8 mouse cellular contexts compared by ENCODE assay signal in the genomic region with DNA sequence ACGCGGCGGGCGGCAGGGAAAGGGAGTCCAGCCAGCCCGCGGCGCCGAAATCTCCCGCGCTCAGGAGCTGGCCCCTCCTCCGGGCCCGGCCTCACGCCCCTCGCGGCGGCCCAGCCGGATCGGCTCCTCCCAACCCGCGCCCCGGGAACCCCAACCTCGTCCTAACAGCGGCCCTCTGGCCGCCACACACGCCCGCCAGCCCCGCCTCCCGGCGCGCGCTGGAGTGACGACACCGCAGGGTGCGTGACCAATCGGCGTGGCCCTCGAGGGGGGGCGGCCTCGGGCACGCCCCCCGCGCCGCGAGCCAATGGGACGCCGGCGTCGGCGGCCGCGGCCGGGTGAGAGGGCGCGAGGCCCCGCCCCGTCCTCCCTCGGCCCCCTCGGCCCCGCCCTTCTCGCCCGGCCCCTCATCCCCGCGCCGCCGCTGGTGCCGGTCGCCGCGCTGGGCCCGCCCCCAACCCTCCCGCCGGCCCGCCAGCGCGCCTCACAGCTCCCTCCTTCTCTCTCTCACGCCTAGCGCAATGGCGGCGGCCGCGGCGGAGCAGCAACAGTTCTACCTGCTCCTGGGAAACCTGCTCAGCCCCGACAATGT. TPM values are rescaled to one million over a fixed set of nuclear protein-coding genes. Genes with fewer than 3 reads are reported as not detected.
A peak's percentile ranks its signal among the peaks of the same experiment; 100 is the strongest.
DNase-seq lines count a peak whose midpoint lies in the region; ATAC-seq lines count a peak whose summit lies in the region.

A gene (plus strand): TSS at position 492 of the 592 bp plus-strand sequence.

- H3K27ac ChIP-seq in brown adipose tissue, adult 24 weeks (replicated peaks; ENCODE audit: low read depth, low read length): peak within 1 kb of the TSS; percentile 79
- H3K27ac ChIP-seq in heart, embryonic 14.5 days (replicated peaks in 1 of 2; ENCODE audit: control insufficient read depth in 1 of 2, insufficient read depth in 1 of 2, low read depth in 2 of 2, low read length in 2 of 2): peak within 1 kb of the TSS; percentile 92 to 94
- H3K27ac ChIP-seq in liver, embryonic 13.5 days: peak within 1 kb of the TSS; percentile 84
- peak within 1 kb of the TSS; percentile 96 for H3K27ac ChIP-seq in stomach, embryonic 16.5 days (ENCODE audit: low read length)

- WGBS in heart, embryonic 14.5 days: under 1% methylated on average over 44 of the region's 83 CpGs
- WGBS in liver, embryonic 13.5 days (ENCODE audit: insufficient replicate concordance): under 1% methylated on average over 55 of the region's 83 CpGs
- under 1% methylated on average over 61 of the region's 83 CpGs for WGBS in stomach, embryonic 16.5 days

- H3K4me2 ChIP-seq in heart, embryonic 14.5 days (ENCODE audit: low read length): peak within 1 kb of the TSS; percentile 93
- peak within 1 kb of the TSS; percentile 92 for H3K4me2 ChIP-seq in liver, embryonic 13.5 days
- H3K4me2 ChIP-seq in stomach, embryonic 16.5 days (ENCODE audit: low read depth, low read length): peak within 1 kb of the TSS; percentile 96

- peak; percentile 98 for ATAC-seq in heart, embryonic 14.5 days (ENCODE audit: insufficient number of reproducible peaks, insufficient read depth, low FRiP score, low read depth)
- ATAC-seq in liver, embryonic 13.5 days (ENCODE audit: low read depth): peak; percentile 96
- peak; percentile 98 for ATAC-seq in stomach, embryonic 16.5 days (ENCODE audit: insufficient read depth, low FRiP score)

- peak; percentile 97 for DNase-seq in CD4-positive, CD25-positive, alpha-beta regulatory T cell, adult 2 months (ENCODE audit: low read depth, low spot score)
- DNase-seq in fibroblast of lung, adult 2 months (ENCODE audit: low read depth): peak; percentile 82
- DNase-seq in kidney, postnatal 14 days: peak; percentile 98
- DNase-seq in liver, embryonic 13.5 days: peak; percentile 94
- peak; percentile 97 for DNase-seq in neural tube, embryonic 10.5 days (ENCODE audit: extremely low spot score, low spot score)

- H3K9ac ChIP-seq in heart, embryonic 14.5 days (ENCODE audit: low read length): peak within 1 kb of the TSS; percentile 94
- H3K9ac ChIP-seq in liver, embryonic 13.5 days: peak within 1 kb of the TSS; percentile 91
- peak within 1 kb of the TSS; percentile 93 for H3K9ac ChIP-seq in stomach, embryonic 16.5 days (ENCODE audit: low read length)

- H3K9me3 ChIP-seq in heart, embryonic 14.5 days (ENCODE audit: control insufficient read depth, low read length): no peaks in the 10 kb centered on the region
- no peaks in the 10 kb centered on the region for H3K9me3 ChIP-seq in liver, embryonic 13.5 days (replicated peaks)
- H3K9me3 ChIP-seq in stomach, embryonic 16.5 days (replicated peaks; ENCODE audit: control insufficient read depth, low read length): no peaks in the 10 kb centered on the region

- no peaks in the 10 kb centered on the region; the same call in 1 of the 2 replicates for H3K4me1 ChIP-seq in brown adipose tissue, adult 24 weeks (ENCODE audit: control insufficient read depth, insufficient read depth, insufficient read length, low read length)
- peaks cover 2 to 12% of the 10 kb centered on the region in 2 experiments; a peak in 3 of 4 replicates for H3K4me1 ChIP-seq in heart, embryonic 14.5 days (ENCODE audit: control insufficient read depth in 2 of 2, insufficient read depth in 2 of 2, low read length in 2 of 2)
- H3K4me1 ChIP-seq in liver, embryonic 13.5 days (replicated peaks): peaks cover 29% of the 10 kb centered on the region
- peaks cover 6% of the 10 kb centered on the region for H3K4me1 ChIP-seq in stomach, embryonic 16.5 days (ENCODE audit: control insufficient read depth, insufficient read depth, low read length)

- H3K36me3 ChIP-seq in heart, embryonic 14.5 days (ENCODE audit: control insufficient read depth, insufficient read depth, low read length): no peaks in the 10 kb centered on the region
- H3K36me3 ChIP-seq in liver, embryonic 13.5 days: no peaks in the 10 kb centered on the region
- no peaks in the 10 kb centered on the region for H3K36me3 ChIP-seq in stomach, embryonic 16.5 days (ENCODE audit: control insufficient read depth, insufficient read depth, low read length)

- H3K27me3 ChIP-seq in heart, embryonic 14.5 days (ENCODE audit: control insufficient read depth, insufficient read depth, low read length): no peaks in the 10 kb centered on the region
- H3K27me3 ChIP-seq in liver, embryonic 13.5 days: no peaks in the 10 kb centered on the region
- H3K27me3 ChIP-seq in stomach, embryonic 16.5 days (ENCODE audit: control insufficient read depth, insufficient read depth, low read length): no peaks in the 10 kb centered on the region

- H3K4me3 ChIP-seq in brown adipose tissue, adult 24 weeks (ENCODE audit: insufficient read depth, low read depth, low read length): peak within 1 kb of the TSS; percentile 97
- peak within 1 kb of the TSS; percentile 83 to 97 for H3K4me3 ChIP-seq in heart, embryonic 14.5 days (ENCODE audit: control insufficient read depth in 1 of 2, insufficient read depth in 1 of 2, low read depth in 1 of 2, low read length in 2 of 2)
- H3K4me3 ChIP-seq in liver, embryonic 13.5 days (replicated peaks): peak within 1 kb of the TSS; percentile 88
- peak within 1 kb of the TSS; percentile 93 for H3K4me3 ChIP-seq in stomach, embryonic 16.5 days (replicated peaks; ENCODE audit: low read length)

RNA-seq across cellular contexts. Expression of the gene that starts here (rescaled TPM):
- polyA plus RNA-seq in brown adipose tissue, adult 24 weeks (2012; ENCODE audit: insufficient read depth, insufficient read length, missing spikeins): 26.8 and 27.1 TPM in 2 replicates
- polyA plus RNA-seq in heart, embryonic 14.5 days (2014; fragmentation: Nextera tagmentation; extraction: Ambion mirVana): 82.2 and 83.9 TPM in 2 replicates
- polyA plus RNA-seq in liver, embryonic 13.5 days (2015; fragmentation: Nextera tagmentation; extraction: Ambion mirVana): 57.3 and 71.1 TPM in 2 replicates
- polyA plus RNA-seq in stomach, embryonic 16.5 days (2015; fragmentation: Nextera tagmentation; extraction: Ambion mirVana): 77.0 and 77.9 TPM in 2 replicates

Comparison
In these comparisons a context has a peak if more than half of its experiments do, and no peak if none do; other contexts are left out.
1. Peak in every context shown above with its lines: DNase-seq, ATAC-seq, H3K4me3 ChIP-seq and H3K27ac ChIP-seq.